Mouse (Mus musculus) liver, adult 2 months (tissue): ENCODE measurements around the gene Tead3. TPM values are rescaled to one million over a fixed set of nuclear protein-coding genes. Genes with fewer than 3 reads are reported as not detected.

Experiments
- DNase-seq: peaks from one replicate; pipeline ENCODE4 v3.0.0-alpha.2; 2011; ENCODE audit warnings: low read depth, low spot score; ENCODE audit errors: extremely low read depth
- H3K27ac ChIP-seq: fragments of 200-500 bp; replicated peaks from 2 replicates; pipeline ENCODE4 v1.5.1; 2012; ENCODE audit warnings: low read depth, mild to moderate bottlenecking, control low read depth, inconsistent platforms, low read length; ENCODE audit not compliant: insufficient read depth
- H3K27me3 ChIP-seq: fragments of 200-500 bp; 2 replicates; pipeline ENCODE4 v1.6.1; 2012; ENCODE audit warnings: mild to moderate bottlenecking, moderate library complexity, low read length, inconsistent platforms; ENCODE audit not compliant: control insufficient read depth, insufficient read depth
- H3K36me3 ChIP-seq: fragments of 200-500 bp; 2 replicates; pipeline ENCODE4 v1.6.1; 2012; ENCODE audit warnings: low read length, inconsistent platforms; ENCODE audit not compliant: control insufficient read depth, insufficient read depth
- H3K4me1 ChIP-seq: fragments of 200-500 bp; 2 replicates; pipeline ENCODE4 v1.6.1; 2011; ENCODE audit warnings: low read length; ENCODE audit not compliant: control insufficient read depth, insufficient read depth
- H3K4me3 ChIP-seq: fragments of 200-500 bp; 2 replicates; pipeline ENCODE4 v1.5.1; 2011; ENCODE audit warnings: low read depth, mild to moderate bottlenecking, control low read depth, low read length, moderate library complexity; ENCODE audit not compliant: insufficient read depth
- H3K79me2 ChIP-seq: fragments of 200-500 bp; 2 replicates; pipeline ENCODE4 v1.6.1; 2012; ENCODE audit warnings: inconsistent platforms, mild to moderate bottlenecking, low read length, moderate library complexity; ENCODE audit not compliant: control insufficient read depth, insufficient read depth
- H3K9ac ChIP-seq: fragments of 200-500 bp; 2 replicates; pipeline ENCODE4 v1.6.1; 2012; ENCODE audit warnings: low read depth, mild to moderate bottlenecking, control low read depth, inconsistent platforms, low read length
- CTCF ChIP-seq: fragments of 200-500 bp; IDR thresholded peaks from 2 replicates; pipeline ENCODE4 v1.5.1; 2011; ENCODE audit warnings: low read depth, low read length, control low read depth
- POLR2A ChIP-seq: fragments of 200-500 bp; IDR thresholded peaks from 2 replicates; pipeline ENCODE4 v1.6.1; 2011; ENCODE audit warnings: low read length, control low read depth; ENCODE audit not compliant: insufficient read depth; ENCODE audit errors: extremely low read depth
- WGBS: fragments of 180-500 bp; shearing (Covaris S2); methylation state at CpG from one replicate; pipeline ENCODE4 v1.1.7; 2018; 5-methylcytosine and 5-hydroxymethylcytosine counted together
- polyA plus RNA-seq: library from polyadenylated mRNA; depleted of rRNA; stranded (reverse); fragments of >200 nt; gene quantifications from 2 replicates; pipeline ENCODE4 v1.2.3, GENCODE M21; 2012
- total RNA-seq: library from RNA; depleted of rRNA; stranded (reverse); fragments of >200 nt; gene quantifications from 2 replicates; pipeline ENCODE4 v1.2.3, GENCODE M21; 2014

Tead3 gene
- total and polyA plus RNA-seq, 2 experiments, result 3.0 to 11.0 TPM

- Histone ChIP-seq H3K36me3 (no peaks in the 10 kb centered on the region), H3K79me2 (peaks cover 42% of the 10 kb centered on the region), H3K9ac (no peak overlapping the region), H3K4me3 (no peak overlapping the region), H3K4me1 (peaks cover 16% of the 10 kb centered on the region), H3K27ac (no peak overlapping the region), H3K27me3 (no peaks in the 10 kb centered on the region)
- DNase-seq, result no peak
- no peak for TF ChIP-seq POLR2A
- no peak for TF ChIP-seq CTCF
- 78% methylated on average over 10 of the region's 10 CpGs for WGBS
These were observed 4.7 kb downstream of the Tead3 start for GRCm38 (mm10) chr17:28345882-28346281.

GRCm38 (mm10) chr17:28345271-28345721 is 5.3 kb downstream of the Tead3 start:
- H3K9ac ChIP-seq, result no peak overlapping the region
- no peak for DNase-seq
- 62% methylated on average over 8 of the region's 8 CpGs for WGBS
- H3K27me3 ChIP-seq, result no peaks in the 10 kb centered on the region
- no peaks in the 10 kb centered on the region for H3K36me3 ChIP-seq
- H3K4me1 ChIP-seq, result peaks cover 16% of the 10 kb centered on the region
- no peak overlapping the region for H3K27ac ChIP-seq
- H3K4me3 ChIP-seq, result no peak overlapping the region
- TF ChIP-seq CTCF (no peak), POLR2A (no peak)
- peaks cover 42% of the 10 kb centered on the region for H3K79me2 ChIP-seq

- Histone ChIP-seq H3K79me2 (peaks cover 40% of the 10 kb centered on the region), H3K4me3 (no peak overlapping the region), H3K27ac (no peak overlapping the region), H3K36me3 (no peaks in the 10 kb centered on the region), H3K4me1 (peaks cover 16% of the 10 kb centered on the region), H3K9ac (no peak overlapping the region), H3K27me3 (no peaks in the 10 kb centered on the region)
- 91% methylated on average over 3 of the region's 3 CpGs for WGBS
- no peak for DNase-seq
- TF ChIP-seq CTCF (no peak), POLR2A (no peak)
These were observed 5.9 kb downstream of the Tead3 start for GRCm38 (mm10) chr17:28344670-28345069.

GRCm38 (mm10) chr17:28344050-28344607 is 6.5 kb downstream of the Tead3 start:
- Histone ChIP-seq H3K4me1 (peaks cover 13% of the 10 kb centered on the region), H3K79me2 (peaks cover 36% of the 10 kb centered on the region), H3K27ac (no peak overlapping the region), H3K4me3 (no peak overlapping the region), H3K36me3 (no peaks in the 10 kb centered on the region), H3K9ac (no peak overlapping the region), H3K27me3 (no peaks in the 10 kb centered on the region)
- no peak for DNase-seq
- TF ChIP-seq CTCF (no peak), POLR2A (no peak)
- 79% methylated on average over 4 of the region's 4 CpGs for WGBS

- no peak for TF ChIP-seq POLR2A
- no peak for TF ChIP-seq CTCF
- H3K27ac ChIP-seq, result no peak overlapping the region
- whole genome bisulfite sequencing, result 50% methylated on average over 26 of the region's 26 CpGs
- no peak overlapping the region for H3K4me3 ChIP-seq
- peaks cover 4% of the 10 kb centered on the region; the same call in 1 of the 2 replicates for H3K4me1 ChIP-seq
- no peak overlapping the region for H3K9ac ChIP-seq
- DNase-seq, result no peak
- peaks cover 11% of the 10 kb centered on the region; the same call in 1 of the 2 replicates for H3K79me2 ChIP-seq
- H3K36me3 ChIP-seq, result no peaks in the 10 kb centered on the region
- no peaks in the 10 kb centered on the region for H3K27me3 ChIP-seq
These were observed 9.5 kb downstream of the Tead3 start for GRCm38 (mm10) chr17:28341091-28341490.

- peaks cover 4% of the 10 kb centered on the region; the same call in 1 of the 2 replicates for H3K4me1 ChIP-seq
- peaks cover 9% of the 10 kb centered on the region; the same call in 1 of the 2 replicates for H3K79me2 ChIP-seq
- no peak overlapping the region for H3K9ac ChIP-seq
- no peaks in the 10 kb centered on the region for H3K27me3 ChIP-seq
- 86% methylated on average over 7 of the region's 7 CpGs for WGBS
- H3K27ac ChIP-seq, result no peak overlapping the region
- no peak overlapping the region for H3K4me3 ChIP-seq
- no peak for DNase-seq
- TF ChIP-seq POLR2A, result no peak
- no peaks in the 10 kb centered on the region for H3K36me3 ChIP-seq
These were observed 10.0 kb downstream of the Tead3 start for GRCm38 (mm10) chr17:28340578-28340977.
